Mouse (Mus musculus) CD4-positive, CD25-positive, alpha-beta regulatory T cell, adult 4 months (primary cell): ENCODE data around the gene Nipbl. TPM values are rescaled to one million over a fixed set of nuclear protein-coding genes. Genes with fewer than 3 reads are reported as not detected.

Experiments used
- ATAC-seq: one replicate; pipeline ENCODE4 v1.8.0; 2017
- polyA plus RNA-seq, 2 experiments: library from polyadenylated mRNA; unstranded; fragments of 100-300 nt; shearing (Covaris generic); gene quantifications; one replicate each; pipeline ENCODE4 v1.2.1; 2017

The Nipbl gene
- polyA plus RNA-seq, 2 experiments from 2014 or later, result 49.6 to 51.7 TPM

DNA sequence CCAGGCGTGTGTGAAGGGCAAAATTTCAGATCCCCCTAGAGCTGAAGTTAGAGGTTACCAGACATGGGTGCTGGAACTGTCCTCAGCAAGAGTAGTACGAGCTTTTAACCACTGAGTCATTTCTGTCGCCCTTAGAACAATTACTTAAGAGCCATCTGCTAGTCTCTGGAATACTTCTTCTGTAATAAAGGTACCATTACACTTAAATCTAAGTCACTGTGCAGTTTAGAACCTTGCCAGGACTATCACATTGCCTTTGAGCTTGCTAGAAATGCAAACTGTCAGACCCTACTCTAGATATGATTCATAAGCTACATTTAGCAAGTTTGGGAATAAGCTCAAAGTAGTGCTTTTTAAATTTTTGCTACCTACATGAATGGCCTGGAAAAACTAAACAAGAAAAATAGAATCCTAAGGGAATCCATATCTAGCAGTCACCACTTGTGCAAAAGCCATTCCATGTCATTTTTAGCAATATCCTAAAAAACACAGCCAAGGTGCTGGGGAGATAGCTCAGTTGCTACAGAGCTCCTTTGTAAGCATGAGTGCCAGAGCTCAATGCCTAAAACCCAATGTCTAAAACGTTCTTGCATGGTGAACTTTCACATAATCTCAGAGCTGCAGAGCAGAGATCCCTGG is 27.6 kb downstream of the Nipbl start:
- ATAC-seq, result no peak

- ATAC-seq, result no peak
These were observed 30.9 kb downstream of the Nipbl start for GRCm38 (mm10) chr15:8413356-8413755.

- ATAC-seq, result no peak
These were observed 32.4 kb downstream of the Nipbl start for GRCm38 (mm10) chr15:8411873-8412272.

DNA sequence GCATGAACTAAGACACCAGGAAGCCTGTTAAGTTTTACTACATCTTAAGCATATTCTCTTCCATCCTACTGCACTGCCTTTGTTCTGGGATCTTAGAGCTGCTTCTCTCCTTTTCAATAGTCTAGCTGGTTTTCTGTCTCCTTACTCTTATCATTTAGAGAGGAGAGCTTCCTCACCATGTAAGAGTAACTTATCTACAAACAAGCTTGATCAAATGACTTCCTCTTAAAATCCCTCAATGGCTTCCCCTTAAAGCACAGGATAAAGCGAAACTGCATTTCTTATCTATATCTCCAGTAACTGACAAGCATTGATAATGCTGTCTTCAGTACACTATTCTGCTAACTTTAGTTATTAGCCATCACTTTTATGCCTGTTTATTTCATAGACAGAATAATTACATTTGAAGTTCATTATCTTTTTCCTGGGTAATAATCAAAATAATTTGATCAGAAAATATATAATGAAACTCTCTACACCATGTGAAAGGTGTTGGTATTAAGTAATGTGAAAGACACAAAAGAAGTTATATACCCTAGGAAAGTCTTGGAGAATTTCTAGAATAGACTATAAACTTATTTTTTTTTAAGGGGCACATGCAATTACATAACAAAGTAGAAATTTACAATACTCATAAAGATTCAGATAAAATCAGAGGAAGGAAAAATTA is 33.0 kb downstream of the Nipbl start:
- peak; percentile 54 for ATAC-seq

- ATAC-seq, result no peak
These were observed 37.2 kb downstream of the Nipbl start for GRCm38 (mm10) chr15:8407082-8407481.

GRCm38 (mm10) chr15:8406219-8406618 is 38.0 kb downstream of the Nipbl start:
- no peak for ATAC-seq

DNA sequence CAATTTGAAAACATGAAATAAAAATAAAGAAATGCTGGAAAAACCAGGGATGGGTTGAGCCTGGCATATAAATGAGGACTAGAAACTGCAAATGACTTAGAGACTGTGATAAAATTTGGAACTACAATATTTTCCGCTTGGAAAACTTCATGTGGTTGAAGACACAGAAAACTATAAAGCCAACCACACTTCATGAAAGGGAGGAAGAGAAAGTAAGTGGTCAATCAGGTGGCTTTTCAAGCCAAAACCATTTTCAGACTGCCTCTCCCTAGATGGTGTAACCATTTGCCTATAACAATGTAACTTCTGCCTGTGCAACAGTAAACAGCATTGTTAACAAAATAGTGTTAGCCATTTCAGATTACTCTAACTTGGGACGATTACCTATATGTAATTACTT is 41.7 kb downstream of the Nipbl start:
- ATAC-seq, result no peak

DNA sequence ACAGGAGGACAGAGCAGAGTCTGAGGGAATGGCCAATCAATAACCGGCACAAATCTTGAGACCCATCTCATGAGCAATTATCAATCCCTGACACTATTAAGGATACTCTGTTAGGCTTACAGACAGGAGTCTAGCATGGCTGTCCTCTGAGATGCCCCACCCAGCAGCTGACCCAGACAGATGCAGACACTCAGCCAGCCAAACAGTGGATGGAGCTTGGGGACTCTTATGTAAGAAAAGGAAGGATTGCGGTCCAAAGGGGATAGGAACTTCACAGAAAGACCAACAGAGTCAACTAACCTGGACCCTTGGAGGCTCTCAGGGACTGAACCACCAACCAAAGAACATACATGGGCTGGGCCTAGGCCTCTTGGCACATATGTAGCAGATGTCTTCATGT is 42.7 kb downstream of the Nipbl start:
- no peak for ATAC-seq

- no peak for ATAC-seq
These were observed 52.5 kb downstream of the Nipbl start for GRCm38 (mm10) chr15:8391764-8392163.

- peak; percentile 61 for ATAC-seq
These were observed 62.0 kb downstream of the Nipbl start for GRCm38 (mm10) chr15:8382213-8382612.

GRCm38 (mm10) chr15:8375657-8376056 is 68.6 kb downstream of the Nipbl start:
- no peak for ATAC-seq

GRCm38 (mm10) chr15:8374724-8375123 is 69.5 kb downstream of the Nipbl start:
- no peak for ATAC-seq

GRCm38 (mm10) chr15:8347104-8347773 is 97.0 kb downstream of the Nipbl start:
- no peak for ATAC-seq

DNA sequence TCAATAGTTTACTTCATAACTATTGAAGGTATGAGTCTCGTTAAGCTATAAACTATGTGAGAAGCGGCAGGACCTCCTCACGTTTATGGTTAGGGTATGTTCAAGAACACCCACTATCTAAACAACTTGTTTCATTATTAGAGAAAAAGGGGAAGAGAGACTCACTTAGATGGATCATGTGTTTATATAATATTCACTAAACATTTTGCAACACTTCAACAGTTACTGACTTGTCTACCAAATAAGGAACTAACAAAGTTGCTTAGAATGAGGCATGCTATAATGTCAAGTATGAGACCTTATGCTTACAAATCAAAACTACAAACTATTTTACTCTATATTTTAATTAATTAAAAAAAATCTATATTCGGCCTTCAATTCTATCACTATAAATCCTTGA is 103.7 kb downstream of the Nipbl start:
- ATAC-seq, result no peak

GRCm38 (mm10) chr15:8331547-8331946 is 112.7 kb downstream of the Nipbl start:
- ATAC-seq, result no peak

GRCm38 (mm10) chr15:8325629-8326028 is 118.6 kb downstream of the Nipbl start:
- ATAC-seq, result no peak

GRCm38 (mm10) chr15:8324833-8325232 is 119.4 kb downstream of the Nipbl start:
- no peak for ATAC-seq

- no peak for ATAC-seq
These were observed 120.2 kb downstream of the Nipbl start for GRCm38 (mm10) chr15:8324061-8324460.

DNA sequence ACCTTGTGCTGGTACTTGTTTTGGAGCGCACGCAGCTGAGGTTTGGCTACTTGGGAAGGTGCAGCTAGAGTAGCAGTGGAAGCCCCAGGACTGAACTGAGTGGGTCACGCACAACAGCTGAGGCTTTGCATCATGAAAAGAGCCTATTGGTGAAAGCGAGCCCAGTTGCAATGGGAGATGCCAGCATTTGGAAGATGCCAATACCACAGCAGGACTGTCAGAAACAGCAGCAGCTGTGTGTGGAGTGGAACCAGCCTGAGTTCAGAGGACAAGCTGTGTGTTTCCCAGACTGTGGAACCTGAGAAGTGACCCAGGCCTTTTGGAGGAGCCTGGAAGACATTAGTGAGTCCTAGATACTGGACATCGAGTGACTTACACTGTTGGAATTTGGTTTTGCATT is 122.8 kb downstream of the Nipbl start:
- ATAC-seq, result no peak

GRCm38 (mm10) chr15:8319191-8319590 is 125.1 kb downstream of the Nipbl start:
- ATAC-seq, result no peak

GRCm38 (mm10) chr15:8317381-8317780 is 126.9 kb downstream of the Nipbl start:
- ATAC-seq, result no peak

DNA sequence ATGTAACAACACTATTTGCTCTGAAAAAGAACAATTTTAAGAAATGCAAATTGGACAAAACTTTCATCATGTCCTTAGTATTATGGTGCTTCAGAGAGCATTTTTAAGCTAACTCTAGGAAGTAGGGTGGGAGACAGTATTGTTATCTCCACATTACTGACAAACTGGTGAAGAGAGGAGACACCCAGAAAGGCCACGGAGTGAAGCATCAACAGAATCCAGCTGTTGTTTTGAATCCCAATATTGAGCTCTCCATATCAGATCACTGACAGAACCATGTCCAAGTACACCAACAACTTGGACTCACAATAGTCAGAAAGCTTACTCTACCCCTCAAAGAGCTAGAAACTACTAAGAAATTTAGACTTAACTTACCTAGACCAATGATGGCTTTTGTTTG is 138.8 kb downstream of the Nipbl start:
- ATAC-seq, result no peak

DNA sequence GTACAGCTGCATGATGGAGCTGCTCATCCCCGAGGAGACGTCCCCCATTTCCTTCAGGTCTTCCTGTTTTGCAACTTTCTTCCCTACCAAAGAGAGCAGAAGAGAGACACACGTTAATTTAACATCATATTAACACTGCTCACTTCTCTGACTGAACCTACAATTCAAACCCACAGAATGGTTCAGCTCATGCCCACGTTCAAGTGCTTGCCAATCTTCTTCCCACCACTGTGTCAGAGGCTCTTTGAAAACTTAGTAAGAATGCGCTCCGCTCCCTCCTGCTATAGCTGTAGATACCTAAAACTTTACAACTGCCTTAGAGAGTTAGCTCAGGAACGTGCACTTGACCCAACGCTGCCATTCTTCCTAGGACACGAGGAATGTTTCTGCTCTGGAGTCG is 141.3 kb downstream of the Nipbl start:
- no peak for ATAC-seq

GRCm38 (mm10) chr15:8294150-8294549 is 150.1 kb downstream of the Nipbl start:
- ATAC-seq, result no peak
